ENCODE assay signal across 8 mouse cellular contexts in the genomic region with DNA sequence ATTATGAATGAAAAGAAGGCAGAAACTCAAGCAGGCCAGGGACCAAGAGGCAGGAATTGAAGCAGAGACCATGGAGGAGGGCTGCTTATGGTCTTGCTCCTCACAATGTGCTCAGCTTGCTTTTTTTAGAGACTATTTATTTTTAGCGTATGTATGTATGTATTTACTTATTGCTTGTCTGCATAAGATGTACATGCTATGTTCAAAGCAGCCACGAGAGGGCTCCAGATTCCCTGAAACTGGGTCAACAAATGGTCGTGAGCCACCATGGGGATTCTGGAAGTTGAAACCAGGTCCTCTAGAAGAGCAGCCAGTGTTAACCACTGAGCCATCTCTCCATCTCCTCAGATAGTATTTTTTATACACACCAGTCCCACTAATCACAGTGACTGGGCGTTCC.
DNase-seq lines count a peak whose midpoint lies in the region; ATAC-seq and TF ChIP-seq lines count a peak whose summit lies in the region.
"Not testable (repeated sequence)": the region's sequence is repeated elsewhere in the genome, so short reads cannot be mapped to it uniquely, and the experiment has no call there.

No protein-coding gene starts in this region.

- H3K9me3 ChIP-seq in forebrain, embryonic 10.5 days; liver, embryonic 13.5 days (replicated peaks): not testable (repeated sequence)

- WGBS in forebrain, embryonic 10.5 days: 44% methylated on average over 4 of the region's 4 CpGs
- WGBS in liver, embryonic 13.5 days (ENCODE audit: insufficient replicate concordance): 18% methylated on average over 4 of the region's 4 CpGs
- WGBS in thymus, adult 2 months: 28% methylated on average over 4 of the region's 4 CpGs

- not testable (repeated sequence) for ATAC-seq in liver, embryonic 13.5 days (ENCODE audit: low read depth)

- H3K27ac ChIP-seq in forebrain, embryonic 10.5 days; liver, embryonic 13.5 days; thymus, adult 2 months (ENCODE audit: control insufficient read depth, insufficient read depth, low read length): not testable (repeated sequence)

- not testable (repeated sequence) for TF ChIP-seq POLR2A in thymus, adult 2 months (IDR thresholded peaks at IDR 0.05; ENCODE audit: control insufficient read depth, extremely low read depth, insufficient read depth, low read length, poor library complexity)

- not testable (repeated sequence) for H3K9ac ChIP-seq in liver, embryonic 13.5 days

- H3K27me3 ChIP-seq in forebrain, embryonic 10.5 days (ENCODE audit: poor library complexity, severe bottlenecking); liver, embryonic 13.5 days; thymus, adult 2 months (ENCODE audit: control insufficient read depth, insufficient read depth, low read length): not testable (repeated sequence)

- H3K4me1 ChIP-seq in forebrain, embryonic 10.5 days; liver, embryonic 13.5 days (replicated peaks); thymus, adult 2 months (replicated peaks; ENCODE audit: control insufficient read depth, insufficient read depth, low read length): not testable (repeated sequence)

- not testable (repeated sequence) for TF ChIP-seq CTCF in thymus, adult 2 months (IDR thresholded peaks at IDR 0.05; ENCODE audit: borderline replicate concordance, control insufficient read depth, extremely low read depth, insufficient read depth, low read length, poor library complexity)

- not testable (repeated sequence) for H3K4me2 ChIP-seq in liver, embryonic 13.5 days

- peak; percentile 60 for DNase-seq in ES-CJ7 (ENCODE audit: low read depth, low spot score)
- DNase-seq in c-Kit-positive CD71-positive TER-119-negative erythroid progenitor cells, embryonic 14.5 days (ENCODE audit: low read depth): peak; percentile 21
- peak; percentile 17 for DNase-seq in forebrain, embryonic 10.5 days (ENCODE audit: extremely low spot score, low spot score)
- DNase-seq in heart, postnatal 14 days: peak; percentile 76 to 87
- DNase-seq in layer of hippocampus, adult 11-12 months (ENCODE audit: low spot score): peak; percentile 89
- peak; percentile 22 for DNase-seq in liver, embryonic 13.5 days
- DNase-seq in retina, adult 2 months (ENCODE audit: low read depth, low spot score): peak; percentile 2
- DNase-seq in thymus, adult 2 months: peak; percentile 68

- intact Hi-C loops in heart, postnatal 14 days (cut with DNase I): loop anchor here (5.0 kb wide), 1 partner anchor 192 kb away; no protein-coding TSS in a partner anchor

- not testable (repeated sequence) for H3K36me3 ChIP-seq in forebrain, embryonic 10.5 days (replicated peaks); liver, embryonic 13.5 days; thymus, adult 2 months (ENCODE audit: control insufficient read depth, insufficient read depth, low read length)

- not testable (repeated sequence) for H3K4me3 ChIP-seq in forebrain, embryonic 10.5 days; liver, embryonic 13.5 days (replicated peaks); thymus, adult 2 months (ENCODE audit: control insufficient read depth, insufficient read depth, low read length)

Comparison
In these comparisons a context has a peak if more than half of its experiments do, and no peak if none do; other contexts are left out.
1. DNase-seq: peak in every context shown above with its lines; median percentile 89 in layer of hippocampus, adult 11-12 months; 82 in heart, postnatal 14 days; 68 in thymus, adult 2 months; 60 in ES-CJ7; 22 in liver, embryonic 13.5 days; 21 in c-Kit-positive CD71-positive TER-119-negative erythroid progenitor cells, embryonic 14.5 days; 17 in forebrain, embryonic 10.5 days; 2 in retina, adult 2 months.